Mouse (Mus musculus) megakaryocyte, embryonic 14.5 days (primary cell): Measurements from ENCODE around the gene Cse1l. TPM values are rescaled to one million over a fixed set of nuclear protein-coding genes. Genes with fewer than 3 reads are reported as not detected.

ENCODE experiments used
- H3K27me3 ChIP-seq: replicated peaks from 2 replicates; pipeline ENCODE3; 2012; ENCODE audit warnings: inconsistent platforms
- H3K36me3 ChIP-seq: replicated peaks from 2 replicates; pipeline ENCODE3; 2012; ENCODE audit warnings: low read length, inconsistent platforms, mixed read lengths
- H3K4me1 ChIP-seq: 2 replicates; pipeline ENCODE4 v1.6.1; 2012; ENCODE audit warnings: inconsistent platforms
- H3K4me3 ChIP-seq: replicated peaks from 2 replicates; pipeline ENCODE3; 2012; ENCODE audit warnings: moderate library complexity, mild to moderate bottlenecking, inconsistent platforms
- H3K9me3 ChIP-seq: 2 replicates; pipeline ENCODE4 v1.6.1; 2012; ENCODE audit warnings: inconsistent platforms
- FLI1 ChIP-seq: IDR thresholded peaks from 2 replicates; pipeline ENCODE4 v1.6.1; 2012; ENCODE audit warnings: low read length, inconsistent platforms, mixed read lengths
- GATA1 ChIP-seq: IDR thresholded peaks from 3 replicates; pipeline ENCODE4 v1.6.1; 2012; ENCODE audit warnings: mixed read lengths, low read length, inconsistent platforms, borderline replicate concordance
- polyA plus RNA-seq: library from polyadenylated mRNA; stranded (reverse); fragments of >175 nt; gene quantifications from 2 replicates; pipeline ENCODE4 v1.2.3, GENCODE M21; 2012; ENCODE audit warnings: low replicate concordance; ENCODE audit not compliant: insufficient read depth

Cse1l gene
- polyA plus RNA-seq, 1 experiment, result 3.6 TPM

DNA sequence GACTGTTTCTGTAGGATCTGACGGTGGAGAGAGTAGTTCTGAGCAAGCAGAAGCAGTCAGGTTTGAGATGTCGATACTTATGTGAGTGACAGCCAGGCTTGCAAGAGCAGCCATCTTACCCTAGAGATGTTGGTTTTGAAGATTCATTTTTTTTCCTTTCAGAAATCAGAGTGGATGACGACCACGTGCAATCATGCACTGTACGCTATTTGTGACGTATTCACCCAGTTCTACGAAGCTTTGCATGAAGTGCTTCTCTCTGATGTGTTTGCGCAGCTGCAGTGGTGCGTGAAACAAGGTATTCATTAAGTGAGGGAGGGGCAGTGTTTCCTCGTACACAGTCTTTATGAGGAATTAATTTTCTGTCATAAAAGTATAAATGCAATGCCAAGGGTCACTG, 29.5 kb upstream of the Cse1l start:
- TF ChIP-seq FLI1 (no peak), GATA1 (no peak)

DNA sequence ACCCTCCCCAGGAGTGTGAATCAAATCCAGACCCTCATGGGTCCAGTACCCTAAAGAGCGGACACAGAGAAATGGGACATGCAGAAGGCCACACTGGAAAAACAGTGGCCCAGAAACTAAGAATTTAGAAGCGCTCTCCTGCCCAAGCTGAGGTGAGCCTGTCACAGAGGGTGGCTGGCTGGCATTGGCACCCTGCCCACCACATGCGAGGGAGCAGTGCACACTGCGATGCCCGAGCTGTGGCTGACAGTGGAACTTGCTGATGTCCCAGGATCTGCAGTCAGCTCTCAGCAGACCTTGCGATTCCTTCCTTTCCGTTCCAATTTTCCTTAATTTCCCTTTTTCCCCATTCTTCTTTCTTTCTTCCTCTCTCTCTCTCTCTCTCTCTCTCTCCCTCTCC, 20.8 kb upstream of the Cse1l start:
- H3K4me1 ChIP-seq, result peaks cover 28% of the 10 kb centered on the region
- H3K9me3 ChIP-seq, result no peaks in the 10 kb centered on the region
- peaks cover 84% of the 10 kb centered on the region for H3K36me3 ChIP-seq

More for the DNA sequence above, 29.5 kb upstream of the Cse1l start:
- Histone ChIP-seq H3K4me3 (no peak overlapping the region), H3K36me3 (peaks cover 94% of the 10 kb centered on the region), H3K27me3 (no peaks in the 10 kb centered on the region), H3K4me1 (no peaks in the 10 kb centered on the region), H3K9me3 (no peaks in the 10 kb centered on the region)

DNA sequence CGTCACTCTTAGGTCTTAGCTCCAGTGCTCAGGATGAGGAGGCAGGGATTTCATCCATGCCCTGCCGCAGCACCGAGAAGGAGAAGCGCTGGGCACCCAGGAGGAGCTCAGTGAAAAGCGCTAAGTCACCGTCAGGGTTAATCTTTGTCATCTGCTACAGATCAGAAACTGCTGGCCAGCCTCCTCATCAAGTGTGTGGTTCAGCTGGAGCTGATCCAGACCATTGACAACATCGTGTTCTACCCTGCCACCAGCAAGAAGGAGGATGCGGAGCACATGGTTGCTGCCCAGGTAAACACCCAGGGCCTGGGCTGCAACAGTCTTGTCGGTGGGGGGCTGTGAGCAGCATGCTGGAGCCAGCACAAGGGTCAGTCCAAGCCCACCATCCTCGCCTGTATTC, 20.2 kb upstream of the Cse1l start:
- no peaks in the 10 kb centered on the region for H3K9me3 ChIP-seq
- H3K27me3 ChIP-seq, result no peaks in the 10 kb centered on the region
- peaks cover 86% of the 10 kb centered on the region for H3K36me3 ChIP-seq
- TF ChIP-seq FLI1 (no peak), GATA1 (no peak)
- no peak overlapping the region for H3K4me3 ChIP-seq
- peaks cover 30% of the 10 kb centered on the region for H3K4me1 ChIP-seq

More for the DNA sequence above, 20.8 kb upstream of the Cse1l start:
- TF ChIP-seq FLI1 (no peak), GATA1 (no peak)
- H3K27me3 ChIP-seq, result no peaks in the 10 kb centered on the region
- peak overlapping the region; percentile 18 for H3K4me3 ChIP-seq

DNA sequence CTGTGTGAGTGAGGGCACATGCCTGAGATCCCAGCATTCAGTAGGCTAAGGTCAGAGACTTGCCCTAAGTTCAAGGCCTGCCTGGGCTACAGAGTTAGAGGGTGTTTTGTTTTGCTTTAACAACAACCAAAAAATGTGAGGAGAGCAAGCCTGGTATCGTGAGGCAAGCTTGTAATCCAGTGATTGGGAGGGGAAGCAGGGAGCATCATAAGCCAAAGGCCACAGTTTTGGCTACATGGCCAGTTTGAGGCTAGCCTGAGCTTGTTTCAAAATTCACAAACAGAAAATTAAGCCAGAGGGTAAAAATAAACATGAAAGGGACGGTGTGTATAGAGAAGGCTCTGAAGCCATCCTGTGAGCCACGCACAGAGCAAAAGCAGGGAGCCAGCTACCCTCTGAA, 19.6 kb upstream of the Cse1l start:
- Histone ChIP-seq H3K4me3 (no peak overlapping the region), H3K27me3 (no peaks in the 10 kb centered on the region), H3K9me3 (no peaks in the 10 kb centered on the region), H3K36me3 (peaks cover 85% of the 10 kb centered on the region), H3K4me1 (peaks cover 30% of the 10 kb centered on the region)
- no peak for TF ChIP-seq GATA1
- no peak for TF ChIP-seq FLI1

DNA sequence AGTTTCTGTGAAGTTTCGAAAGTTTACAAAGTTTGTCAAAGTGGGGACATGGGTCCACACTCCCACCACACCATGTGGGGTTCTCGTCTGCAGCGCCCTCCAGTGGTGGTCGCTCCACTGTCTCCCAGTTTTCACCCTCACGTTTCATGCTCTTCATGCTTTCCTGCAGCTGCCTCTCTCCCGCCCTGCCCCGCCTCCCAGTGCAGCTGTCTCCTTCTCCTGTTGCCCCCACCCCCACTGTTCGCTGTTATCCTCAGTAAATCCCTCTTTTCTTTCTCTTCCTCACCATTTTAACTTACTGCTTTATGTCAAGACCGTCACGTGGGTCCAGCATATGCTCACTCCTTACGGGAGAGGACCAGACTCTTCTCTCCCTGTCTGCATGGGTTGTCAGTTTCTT, 18.0 kb upstream of the Cse1l start:
- TF ChIP-seq GATA1 (no peak), FLI1 (no peak)
- H3K9me3 ChIP-seq, result no peaks in the 10 kb centered on the region
- H3K36me3 ChIP-seq, result peaks cover 87% of the 10 kb centered on the region
- H3K4me3 ChIP-seq, result no peak overlapping the region
- peaks cover 30% of the 10 kb centered on the region for H3K4me1 ChIP-seq
- H3K27me3 ChIP-seq, result no peaks in the 10 kb centered on the region

DNA sequence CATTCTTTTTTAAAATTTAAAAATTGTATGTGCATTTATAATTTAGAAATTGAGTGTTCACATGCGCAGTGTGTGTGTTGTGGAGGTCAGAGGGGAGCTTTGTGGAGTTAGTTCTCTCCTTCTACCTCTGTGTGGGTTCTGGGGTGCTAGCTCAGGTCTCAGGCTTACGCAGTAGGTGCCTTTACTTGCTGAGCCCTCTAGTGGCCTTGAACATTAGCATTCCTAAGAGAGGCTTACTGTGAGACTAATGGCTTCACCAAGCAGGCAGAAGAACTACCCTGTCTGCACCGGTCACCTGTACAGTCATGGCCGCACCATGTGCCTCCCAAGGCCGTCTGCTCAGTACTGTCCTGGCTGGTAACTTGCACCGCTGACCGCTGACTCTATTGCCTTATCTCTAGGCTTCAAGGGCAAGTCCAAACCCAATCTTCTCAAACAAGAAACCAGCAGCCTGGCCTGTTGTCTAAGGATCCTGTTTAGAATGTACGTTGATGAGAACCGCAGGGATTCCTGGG, 14.4 kb upstream of the Cse1l start:
- no peak overlapping the region for H3K4me3 ChIP-seq
- H3K27me3 ChIP-seq, result no peaks in the 10 kb centered on the region
- TF ChIP-seq FLI1, result no peak
- no peak for TF ChIP-seq GATA1
- H3K4me1 ChIP-seq, result peaks cover 23% of the 10 kb centered on the region
- H3K9me3 ChIP-seq, result no peaks in the 10 kb centered on the region
- peaks cover 93% of the 10 kb centered on the region for H3K36me3 ChIP-seq

DNA sequence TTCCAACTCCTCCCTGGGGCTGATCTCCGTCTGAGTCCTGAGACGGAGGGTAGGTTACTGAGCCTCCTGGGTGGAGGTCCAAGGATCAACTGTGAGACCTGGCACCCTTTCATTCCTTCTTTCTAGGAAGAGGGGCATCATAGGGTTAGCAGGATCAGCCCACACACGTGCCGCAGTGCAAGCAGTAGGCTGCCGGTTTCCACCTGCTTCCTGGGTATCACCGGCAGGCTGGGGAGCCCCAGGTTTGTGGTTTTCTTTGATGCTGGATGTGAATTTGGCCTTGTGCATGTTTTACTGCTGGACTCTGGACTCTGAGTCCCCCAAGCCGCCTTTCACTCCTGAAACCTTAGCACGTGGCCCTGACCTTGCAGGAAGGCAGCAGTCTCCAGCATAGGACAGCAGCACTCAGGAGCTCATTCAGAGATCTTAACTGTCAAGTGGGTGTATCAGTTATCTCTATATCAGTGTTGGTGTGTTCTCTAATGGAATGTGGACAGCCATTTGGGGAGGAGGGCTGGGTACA, 13.6 kb upstream of the Cse1l start:
- Histone ChIP-seq H3K36me3 (peaks cover 93% of the 10 kb centered on the region), H3K4me1 (peaks cover 19% of the 10 kb centered on the region), H3K9me3 (no peaks in the 10 kb centered on the region), H3K4me3 (no peak overlapping the region), H3K27me3 (no peaks in the 10 kb centered on the region)
- no peak for TF ChIP-seq FLI1
- TF ChIP-seq GATA1, result no peak

DNA sequence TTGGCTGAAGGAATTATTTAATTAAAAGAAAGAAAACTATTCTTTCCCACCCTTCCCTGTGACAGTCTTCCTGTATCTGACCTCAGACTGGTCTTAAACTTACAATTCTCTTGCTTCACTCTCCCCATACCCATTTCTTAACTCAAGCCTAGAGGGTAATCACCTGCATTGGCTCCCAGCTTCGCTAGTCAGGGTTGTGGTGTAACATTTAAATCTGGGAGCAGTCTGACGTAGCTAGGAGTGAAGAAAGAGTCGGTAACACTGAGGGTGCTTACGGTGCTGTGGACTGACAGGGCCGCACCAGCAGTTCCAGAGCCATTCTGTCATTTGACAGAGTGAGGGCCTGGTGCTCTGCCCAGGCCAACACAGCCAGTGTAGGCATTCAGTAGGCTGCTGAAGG, 12.8 kb upstream of the Cse1l start:
- Histone ChIP-seq H3K36me3 (peaks cover 91% of the 10 kb centered on the region), H3K9me3 (no peaks in the 10 kb centered on the region)

DNA sequence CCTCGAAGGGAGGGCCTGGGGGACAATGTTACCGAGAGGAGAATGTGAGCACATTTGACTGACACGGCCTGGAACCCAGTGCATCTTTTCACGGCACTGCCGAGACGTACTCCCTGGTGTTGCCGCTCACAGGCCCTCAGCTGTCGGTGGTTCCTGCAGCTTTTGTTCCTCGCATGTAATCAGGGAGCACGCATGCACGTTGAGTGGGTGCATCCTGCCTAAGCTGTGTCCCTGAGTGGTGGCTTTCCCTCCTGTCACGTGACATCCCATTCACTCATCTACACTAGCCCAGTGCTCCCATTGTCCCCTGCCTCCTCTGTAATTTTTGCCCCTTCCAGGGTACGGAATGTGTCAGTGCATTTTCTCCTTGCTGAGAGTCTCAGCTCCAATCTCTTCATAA, 9.5 kb upstream of the Cse1l start:
- Histone ChIP-seq H3K4me3 (no peak overlapping the region), H3K36me3 (peaks cover 66% of the 10 kb centered on the region), H3K4me1 (peaks cover 24% of the 10 kb centered on the region), H3K27me3 (no peaks in the 10 kb centered on the region), H3K9me3 (no peaks in the 10 kb centered on the region)
- TF ChIP-seq FLI1, result no peak
- TF ChIP-seq GATA1, result no peak

More for the DNA sequence above, 12.8 kb upstream of the Cse1l start:
- peaks cover 11% of the 10 kb centered on the region; the same call in 1 of the 2 replicates for H3K4me1 ChIP-seq
- no peaks in the 10 kb centered on the region for H3K27me3 ChIP-seq
- no peak overlapping the region for H3K4me3 ChIP-seq
- TF ChIP-seq FLI1, result no peak
- TF ChIP-seq GATA1, result no peak

DNA sequence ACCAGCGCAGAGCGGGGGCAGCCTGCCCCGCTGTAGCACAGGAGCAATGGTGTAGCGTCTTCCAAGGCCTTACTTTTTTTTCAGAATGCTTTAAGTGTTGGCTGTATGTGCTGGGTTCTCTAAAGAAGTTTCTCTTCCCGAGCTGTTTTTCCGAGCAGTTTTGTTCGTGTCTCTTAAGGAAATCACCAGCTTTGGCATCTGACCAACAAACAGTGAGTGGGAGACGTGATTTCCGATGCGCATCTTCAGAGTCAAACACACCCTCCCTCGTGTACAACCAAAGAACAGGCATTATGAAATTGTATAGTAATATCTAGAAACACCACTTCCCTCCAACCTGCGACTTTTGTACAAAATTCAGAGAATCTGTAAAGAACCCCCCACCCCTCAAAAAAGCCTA, 8.9 kb upstream of the Cse1l start:
- Histone ChIP-seq H3K4me3 (no peak overlapping the region), H3K9me3 (no peaks in the 10 kb centered on the region), H3K36me3 (peaks cover 63% of the 10 kb centered on the region), H3K27me3 (no peaks in the 10 kb centered on the region), H3K4me1 (peaks cover 29% of the 10 kb centered on the region)
- TF ChIP-seq FLI1 (no peak), GATA1 (no peak)
